Mouse (Mus musculus) lung, postnatal 0 days (tissue): ENCODE measurements at regions not wholly inside any gene's neighbourhood (a gene's known extent, or its start where the extent isn't known, plus 50 kb on each side); places are given as distances from the start of the nearest gene placed in this dataset.

ENCODE experiments used
- ATAC-seq: fragments of 200-750 bp; cut with Nextera tagmentation; 2 replicates; pipeline ENCODE4 v1.8.0; 2017; ENCODE audit warnings: moderate library complexity
- DNase-seq: peaks from one replicate; pipeline ENCODE4 v3.0.0-alpha.2; 2016; ENCODE audit warnings: low spot score
- H3K27ac ChIP-seq: fragments of 300-500 bp; sonication (generic); 2 replicates; pipeline ENCODE4 v1.5.1; 2014; ENCODE audit warnings: antibody characterized with exemption, mild to moderate bottlenecking, low read length, mixed read lengths
- H3K27me3 ChIP-seq: fragments of 300-500 bp; sonication (generic); replicated peaks from 2 replicates; pipeline ENCODE4 v1.6.1; 2014; ENCODE audit warnings: low read length, mixed read lengths; ENCODE audit not compliant: insufficient read depth
- H3K36me3 ChIP-seq: fragments of 300-500 bp; sonication (generic); 2 replicates; pipeline ENCODE4 v1.6.1; 2014; ENCODE audit warnings: low read length, mixed read lengths; ENCODE audit not compliant: insufficient read depth
- H3K4me1 ChIP-seq: fragments of 300-500 bp; sonication (generic); 2 replicates; pipeline ENCODE4 v1.6.1; 2014; ENCODE audit warnings: antibody characterized with exemption, low read depth, low read length, mixed read lengths; ENCODE audit not compliant: insufficient read depth
- H3K4me2 ChIP-seq: fragments of 300-500 bp; sonication (generic); replicated peaks from 2 replicates; pipeline ENCODE4 v1.6.1; 2014; ENCODE audit warnings: low read depth, mild to moderate bottlenecking, low read length, moderate library complexity, mixed read lengths
- H3K4me3 ChIP-seq: fragments of 300-500 bp; sonication (generic); 2 replicates; pipeline ENCODE4 v1.5.1; 2014; ENCODE audit warnings: low read depth, low read length
- H3K9ac ChIP-seq: fragments of 300-500 bp; sonication (generic); replicated peaks from 2 replicates; pipeline ENCODE4 v1.6.1; 2014; ENCODE audit warnings: low read depth, mild to moderate bottlenecking
- H3K9me3 ChIP-seq: fragments of 300-500 bp; sonication (generic); 2 replicates; pipeline ENCODE4 v1.6.1; 2016; ENCODE audit warnings: low read length, mixed read lengths
- CTCF ChIP-seq: IDR thresholded peaks from 2 replicates; pipeline ENCODE4 v1.5.1; 2016; ENCODE audit warnings: antibody characterized with exemption, mild to moderate bottlenecking
- EP300 ChIP-seq: IDR thresholded peaks from 2 replicates; pipeline ENCODE4 v1.6.1; 2016; ENCODE audit warnings: antibody characterized with exemption, mild to moderate bottlenecking, control low read depth
- WGBS: fragments of 180-500 bp; shearing (Covaris S2); extraction: QIAGEN DNeasy Blood & Tissue Kit; methylation state at CpG from one replicate; pipeline ENCODE4 v1.1.7; 2014; 5-methylcytosine and 5-hydroxymethylcytosine counted together

DNA sequence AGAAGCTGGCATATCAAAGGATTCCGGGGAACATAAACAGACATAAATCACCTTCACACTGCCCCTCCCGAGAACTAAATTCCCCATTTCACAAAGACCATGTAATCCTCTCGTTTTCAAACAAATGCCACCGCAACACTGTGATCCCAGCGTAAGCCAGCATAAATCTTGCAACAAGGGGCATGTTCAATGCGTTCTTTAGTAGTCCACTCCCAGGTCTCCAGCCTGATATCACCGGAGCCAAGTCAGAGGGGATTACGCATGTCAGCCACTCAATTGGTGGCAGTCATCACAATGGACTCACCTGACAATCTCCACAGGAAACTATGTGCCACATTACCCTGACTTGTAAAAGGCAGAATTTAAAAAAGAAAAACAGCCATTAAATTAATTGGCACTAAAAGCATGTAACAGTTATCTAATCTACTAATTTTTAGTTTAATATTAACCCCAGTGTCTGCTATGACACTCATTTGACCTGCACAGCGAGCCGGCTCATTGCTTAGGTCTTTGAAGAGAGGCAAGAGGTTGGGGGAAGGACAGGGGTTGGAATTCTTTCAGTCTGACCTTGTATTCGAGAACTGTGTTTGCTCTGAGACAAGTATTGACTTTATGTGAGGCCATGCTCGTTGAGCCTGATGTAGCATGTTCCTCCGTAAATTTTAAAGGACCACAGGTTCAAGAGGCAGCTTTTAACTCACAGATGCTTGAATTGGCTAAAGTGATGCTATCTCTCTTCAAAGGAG lies 252.0 kb upstream of the Rnf32 start:
- ATAC-seq (peak; percentile 57; the same call in 1 of the 2 replicates), DNase-seq (peak; percentile 28)
- Histone ChIP-seq H3K4me3 (no peak overlapping the region), H3K36me3 (no peaks in the 10 kb centered on the region), H3K27ac (no peak overlapping the region), H3K9ac (no peak overlapping the region), H3K4me1 (peaks cover 3% of the 10 kb centered on the region; the same call in 1 of the 2 replicates), H3K9me3 (no peaks in the 10 kb centered on the region), H3K4me2 (no peak overlapping the region), H3K27me3 (no peaks in the 10 kb centered on the region)
- TF ChIP-seq EP300 (peak; percentile 59), CTCF (no peak)
- 17% methylated on average over 13 of the region's 13 CpGs for WGBS

DNA sequence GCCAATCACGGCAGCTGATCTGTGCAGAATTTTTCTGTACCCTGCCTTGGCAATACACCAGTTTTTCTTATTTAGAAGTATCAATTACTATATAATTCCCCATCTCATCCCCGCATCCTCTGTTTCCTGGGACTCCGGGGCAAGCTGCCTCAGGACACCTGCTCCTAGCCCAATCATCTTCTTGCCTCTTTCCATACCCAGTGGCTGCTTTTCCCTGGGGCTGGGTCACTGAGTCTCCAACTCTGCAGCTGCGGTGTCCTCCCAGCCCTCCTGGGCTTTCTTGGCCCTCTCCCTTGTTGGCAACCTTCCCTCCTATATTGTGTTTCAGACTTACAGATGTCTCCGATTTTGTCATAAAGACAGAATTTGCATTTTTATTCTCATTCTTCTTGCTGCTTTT lies 254.8 kb upstream of the Rnf32 start:
- H3K27ac ChIP-seq = no peak overlapping the region
- 78% methylated on average over 5 of the region's 5 CpGs for WGBS
- no peaks in the 10 kb centered on the region for H3K36me3 ChIP-seq
- ATAC-seq = no peak
- no peak overlapping the region for H3K4me3 ChIP-seq
- no peaks in the 10 kb centered on the region for H3K27me3 ChIP-seq
- H3K4me2 ChIP-seq = no peak overlapping the region
- peaks cover 3% of the 10 kb centered on the region; the same call in 1 of the 2 replicates for H3K4me1 ChIP-seq
- no peak for DNase-seq
- no peaks in the 10 kb centered on the region for H3K9me3 ChIP-seq
- TF ChIP-seq CTCF (no peak), EP300 (no peak)
- no peak overlapping the region for H3K9ac ChIP-seq

DNA sequence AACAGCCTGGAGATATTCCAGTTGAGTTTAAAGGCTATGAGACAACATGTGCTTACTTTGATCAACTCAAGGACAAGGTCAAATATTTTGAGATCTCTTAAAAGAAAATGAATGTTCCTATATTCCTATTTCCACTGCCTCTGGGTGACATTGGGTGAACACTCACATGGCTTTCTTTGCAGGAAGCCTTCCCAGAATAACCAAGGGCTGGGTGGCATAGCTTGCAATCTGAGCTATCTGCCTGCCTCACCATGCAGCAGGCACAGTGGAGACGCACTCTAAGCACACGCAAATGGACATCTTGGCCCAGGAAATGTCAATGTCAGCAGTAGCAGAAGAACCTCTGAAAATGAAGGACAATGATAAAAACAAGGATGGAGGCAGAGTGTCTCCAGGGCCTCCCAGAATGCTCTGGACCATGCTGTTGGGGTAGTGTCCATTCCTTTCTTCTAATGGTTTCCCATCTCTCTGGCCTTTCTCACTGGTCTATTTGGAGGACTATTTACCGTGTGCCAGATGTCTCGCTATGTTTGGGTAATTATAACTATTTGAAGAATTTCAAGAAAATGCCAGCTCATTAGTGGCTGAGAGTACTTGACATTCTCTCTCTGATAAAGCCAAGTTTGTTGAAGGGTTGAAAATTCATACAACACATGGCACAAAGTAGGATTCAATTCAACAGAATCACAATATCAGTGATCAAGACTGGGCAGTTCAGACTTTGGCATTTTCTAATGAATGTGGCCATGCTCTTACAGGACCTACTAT lies 276.3 kb upstream of the Rnf32 start:
- no peak overlapping the region for H3K4me2 ChIP-seq
- H3K36me3 ChIP-seq = no peaks in the 10 kb centered on the region
- WGBS = 72% methylated on average over 4 of the region's 4 CpGs
- ATAC-seq (no peak), DNase-seq (peak; percentile 8)
- H3K27me3 ChIP-seq = no peaks in the 10 kb centered on the region
- no peak overlapping the region for H3K4me3 ChIP-seq
- no peaks in the 10 kb centered on the region for H3K4me1 ChIP-seq
- no peak overlapping the region for H3K27ac ChIP-seq
- H3K9ac ChIP-seq = no peak overlapping the region
- no peaks in the 10 kb centered on the region for H3K9me3 ChIP-seq
- TF ChIP-seq EP300 = peak; percentile 81
- TF ChIP-seq CTCF = no peak

DNA sequence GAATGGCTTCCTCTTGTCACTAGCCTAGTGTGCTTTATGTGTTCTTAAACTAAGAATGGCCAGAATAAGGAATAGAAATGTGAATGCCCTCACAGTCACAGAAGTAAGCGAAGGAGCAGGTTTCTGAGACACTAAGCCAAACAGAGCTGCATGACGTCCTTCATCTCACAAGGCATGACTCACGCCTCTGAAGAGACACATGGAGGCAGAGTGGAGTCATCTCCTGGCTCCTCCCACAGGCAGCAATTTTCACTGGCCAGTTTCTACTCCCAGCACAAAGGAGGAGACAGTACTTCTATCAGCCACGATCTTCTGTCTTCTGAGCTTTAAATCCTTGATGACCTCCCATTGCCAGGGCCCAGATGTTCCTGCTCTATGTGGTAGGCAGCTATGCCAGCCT lies 291.3 kb upstream of the Rnf32 start:
- 32% methylated on average over 4 of the region's 4 CpGs for WGBS
- Histone ChIP-seq H3K4me2 (no peak overlapping the region), H3K4me3 (no peak overlapping the region), H3K4me1 (no peaks in the 10 kb centered on the region), H3K27me3 (no peaks in the 10 kb centered on the region), H3K36me3 (no peaks in the 10 kb centered on the region), H3K9me3 (no peaks in the 10 kb centered on the region), H3K27ac (no peak overlapping the region), H3K9ac (no peak overlapping the region)
- ATAC-seq (no peak), DNase-seq (no peak)
- TF ChIP-seq CTCF (no peak), EP300 (no peak)

DNA sequence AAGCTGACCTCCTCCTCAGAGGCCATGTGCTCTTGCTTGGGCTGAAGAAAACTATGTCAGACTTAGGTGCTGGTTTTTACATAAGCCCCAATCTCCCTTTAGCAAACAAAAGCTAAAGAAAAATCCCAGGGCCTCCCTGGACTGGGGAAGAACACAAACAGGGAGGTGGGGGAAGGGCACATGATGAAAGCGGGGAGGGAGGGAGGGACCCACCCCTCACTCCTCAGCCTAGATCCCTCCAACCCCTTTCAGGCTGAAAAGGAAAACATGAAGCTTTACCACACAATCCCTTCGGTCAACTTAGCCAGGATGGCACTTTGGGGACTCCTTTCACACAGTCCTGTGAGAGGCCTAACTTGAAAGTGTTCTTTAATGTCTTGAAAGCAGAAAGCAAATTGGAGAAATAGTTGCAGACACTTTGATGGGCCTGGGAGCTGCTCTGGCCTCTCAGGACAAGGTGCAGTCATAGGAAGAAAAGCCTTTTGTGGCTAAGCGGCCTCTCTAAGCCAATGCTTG lies 291.9 kb upstream of the Rnf32 start:
- no peak overlapping the region for H3K9ac ChIP-seq
- no peak overlapping the region for H3K4me3 ChIP-seq
- no peak for ATAC-seq
- no peaks in the 10 kb centered on the region for H3K4me1 ChIP-seq
- no peak for DNase-seq
- H3K4me2 ChIP-seq = no peak overlapping the region
- TF ChIP-seq EP300 = no peak
- TF ChIP-seq CTCF = no peak
- WGBS = 36% methylated on average over 3 of the region's 3 CpGs
- no peaks in the 10 kb centered on the region for H3K9me3 ChIP-seq
- no peak overlapping the region for H3K27ac ChIP-seq
- H3K36me3 ChIP-seq = no peaks in the 10 kb centered on the region
- no peaks in the 10 kb centered on the region for H3K27me3 ChIP-seq

DNA sequence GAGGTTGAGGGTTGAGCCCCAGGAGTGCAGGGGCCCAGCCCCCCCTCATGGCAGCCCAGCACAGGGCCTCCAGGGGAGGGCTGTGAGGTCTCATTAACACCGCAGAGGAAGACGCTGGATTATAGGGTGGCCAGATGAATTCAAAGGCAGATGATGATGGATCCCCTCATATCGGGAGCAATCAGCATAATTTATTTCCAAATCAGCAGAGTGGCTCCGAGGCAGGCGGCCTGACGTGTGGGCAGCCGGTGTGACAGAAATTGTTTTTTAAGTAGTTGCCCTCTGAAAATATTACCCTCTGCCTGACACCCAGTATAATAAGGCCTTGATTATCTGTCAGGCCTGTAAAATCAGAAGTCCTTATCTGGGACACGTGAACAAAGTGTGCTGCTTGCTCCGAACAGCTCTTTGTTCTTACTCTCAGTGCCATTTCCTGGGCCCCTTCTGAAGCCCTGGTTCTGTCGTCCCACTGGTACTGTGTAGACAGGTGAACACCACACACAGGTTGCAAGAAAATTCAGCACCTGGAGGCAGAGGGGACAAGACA lies 303.0 kb upstream of the Rnf32 start:
- Histone ChIP-seq H3K4me3 (no peak overlapping the region), H3K27ac (no peak overlapping the region), H3K27me3 (no peaks in the 10 kb centered on the region), H3K9me3 (no peaks in the 10 kb centered on the region), H3K4me1 (no peaks in the 10 kb centered on the region), H3K36me3 (no peaks in the 10 kb centered on the region), H3K4me2 (no peak overlapping the region), H3K9ac (no peak overlapping the region)
- DNase-seq (no peak), ATAC-seq (no peak)
- no peak for TF ChIP-seq CTCF
- TF ChIP-seq EP300 = no peak
- 36% methylated on average over 10 of the region's 10 CpGs for WGBS
